ENCODE assay signal across 28 mouse cellular contexts in genomic region chr3:96800254-96800653, GRCm38 (mm10). TPM values are rescaled to one million over a fixed set of nuclear protein-coding genes. Genes with fewer than 3 reads are reported as not detected.
DNase-seq lines count a peak whose midpoint lies in the region; ATAC-seq and TF ChIP-seq lines count a peak whose summit lies in the region.
"Had no signal": no experiment of that assay in that cellular context is flagged by ENCODE, and none has a peak within 500 bp of the region (broad histone marks: within the 10 kb centered on the region; RNA-seq: fewer than 3 reads in every experiment).

No protein-coding gene starts in this region.

- no peak overlapping the region for H3K4me2 ChIP-seq in intestine, embryonic 15.5 days (replicated peaks)
- no peak overlapping the region for H3K4me2 ChIP-seq in intestine, embryonic 16.5 days (ENCODE audit: low read depth, low read length)
- H3K4me2 ChIP-seq in liver, embryonic 11.5 days: no peak overlapping the region
- H3K4me2 ChIP-seq in liver, postnatal 0 days (ENCODE audit: low read depth, low read length): no peak overlapping the region
- H3K4me2 ChIP-seq: forebrain, embryonic 13.5 days; heart, embryonic 11.5 days; hindbrain, embryonic 13.5 days had no signal

- peak; percentile 29 for DNase-seq in liver, embryonic 11.5 days (ENCODE audit: low spot score)
- peak; percentile 31 for DNase-seq in liver, postnatal 0 days
- DNase-seq in kidney, postnatal 4 days: no peak
- no peak for DNase-seq in thymus, adult 18-20 months
- DNase-seq: adrenal gland, adult 2 months; adrenal gland, postnatal 14 days; cerebellum, adult 11-12 months; cerebellum, adult 8-10 months; cerebellum, postnatal 14 days; forebrain, postnatal 0 days; gastrocnemius, adult 2 months; gastrocnemius, postnatal 14 days; heart, adult 18-20 months; heart, postnatal 36 days had no signal

- no peaks in the 10 kb centered on the region for H3K4me1 ChIP-seq in intestine, embryonic 15.5 days (replicated peaks)
- H3K4me1 ChIP-seq in intestine, embryonic 16.5 days (ENCODE audit: control insufficient read depth, insufficient read depth, low read length): no peaks in the 10 kb centered on the region
- H3K4me1 ChIP-seq in liver, embryonic 11.5 days (replicated peaks; ENCODE audit: control insufficient read depth, insufficient read depth, low read length): 0 out of 2 replicates have a peak, but pooled peaks cover 3% of the 10 kb centered on the region
- no peaks in the 10 kb centered on the region for H3K4me1 ChIP-seq in liver, postnatal 0 days (ENCODE audit: insufficient read depth)
- H3K4me1 ChIP-seq: forebrain, embryonic 10.5 days; forebrain, embryonic 13.5 days; hindbrain, embryonic 10.5 days; hindbrain, embryonic 13.5 days had no signal

- no peak overlapping the region for H3K9ac ChIP-seq in intestine, embryonic 15.5 days
- H3K9ac ChIP-seq in intestine, embryonic 16.5 days (ENCODE audit: low read depth, low read length): no peak overlapping the region
- no peak overlapping the region for H3K9ac ChIP-seq in liver, embryonic 11.5 days (ENCODE audit: low read depth, low read length)
- H3K9ac ChIP-seq in liver, postnatal 0 days (replicated peaks): no peak overlapping the region
- H3K9ac ChIP-seq: forebrain, embryonic 13.5 days; forebrain, postnatal 0 days; hindbrain, embryonic 13.5 days had no signal

- 58% methylated on average over 11 of the region's 11 CpGs for WGBS in intestine, embryonic 15.5 days
- 60% methylated on average over 11 of the region's 11 CpGs for WGBS in intestine, embryonic 16.5 days
- 79% methylated on average over 11 of the region's 11 CpGs for WGBS in liver, embryonic 11.5 days
- 63% methylated on average over 11 of the region's 11 CpGs for WGBS in liver, postnatal 0 days (ENCODE audit: insufficient replicate concordance)

- TF ChIP-seq EP300 in liver, postnatal 0 days (IDR thresholded peaks at IDR 0.05; ENCODE audit: low read depth): no peak

- no peak overlapping the region for H3K27ac ChIP-seq in intestine, embryonic 15.5 days
- no peak overlapping the region for H3K27ac ChIP-seq in intestine, embryonic 16.5 days (ENCODE audit: low read length)
- no peak overlapping the region for H3K27ac ChIP-seq in liver, embryonic 11.5 days (ENCODE audit: low read depth, low read length)
- H3K27ac ChIP-seq in liver, postnatal 0 days (ENCODE audit: low read depth): 0 out of 2 replicates have a peak overlapping the region, but pooled peaks have one; percentile 16
- H3K27ac ChIP-seq: forebrain, embryonic 10.5 days; forebrain, embryonic 13.5 days; gastrocnemius, adult 2 months; hindbrain, embryonic 10.5 days; hindbrain, embryonic 13.5 days had no signal

- H3K27me3 ChIP-seq in intestine, embryonic 15.5 days (replicated peaks): no peaks in the 10 kb centered on the region
- H3K27me3 ChIP-seq in intestine, embryonic 16.5 days (replicated peaks; ENCODE audit: control insufficient read depth, insufficient read depth, low read length): no peaks in the 10 kb centered on the region
- H3K27me3 ChIP-seq in liver, embryonic 11.5 days (replicated peaks; ENCODE audit: control insufficient read depth, insufficient read depth, low read length): no peaks in the 10 kb centered on the region
- no peaks in the 10 kb centered on the region for H3K27me3 ChIP-seq in liver, postnatal 0 days (ENCODE audit: insufficient read depth, low read length)
- H3K27me3 ChIP-seq: forebrain, embryonic 13.5 days; hindbrain, embryonic 13.5 days had no signal

- peak; percentile 59 for ATAC-seq in intestine, embryonic 15.5 days
- peak; percentile 78 for ATAC-seq in intestine, embryonic 16.5 days
- no peak for ATAC-seq in liver, embryonic 11.5 days (replicated peaks; ENCODE audit: low FRiP score)
- ATAC-seq in liver, postnatal 0 days: peak; percentile 82
- ATAC-seq: CD4-positive, CD25-positive, alpha-beta regulatory T cell, adult 4 months; forebrain, embryonic 13.5 days; forebrain, postnatal 0 days; hindbrain, embryonic 16.5 days had no signal

- no peak for TF ChIP-seq CTCF in liver, postnatal 0 days (IDR thresholded peaks at IDR 0.05; ENCODE audit: low read depth)

- no peaks in the 10 kb centered on the region; the same call in 1 of the 2 replicates for H3K36me3 ChIP-seq in intestine, embryonic 15.5 days
- H3K36me3 ChIP-seq in intestine, embryonic 16.5 days (ENCODE audit: control insufficient read depth, insufficient read depth, low read length): no peaks in the 10 kb centered on the region
- peaks cover 2% of the 10 kb centered on the region; the same call in 1 of the 2 replicates for H3K36me3 ChIP-seq in liver, embryonic 11.5 days (ENCODE audit: control insufficient read depth, insufficient read depth, low read length)
- H3K36me3 ChIP-seq in liver, postnatal 0 days (replicated peaks; ENCODE audit: insufficient read depth, low read length): no peaks in the 10 kb centered on the region

- H3K4me3 ChIP-seq in intestine, embryonic 15.5 days (replicated peaks): no peak overlapping the region
- H3K4me3 ChIP-seq in intestine, embryonic 16.5 days (ENCODE audit: low read length): no peak overlapping the region
- no peak overlapping the region for H3K4me3 ChIP-seq in liver, embryonic 11.5 days (ENCODE audit: low read depth, low read length)
- H3K4me3 ChIP-seq in liver, postnatal 0 days (ENCODE audit: low read depth, low read length): no peak overlapping the region
- H3K4me3 ChIP-seq: forebrain, embryonic 10.5 days; forebrain, embryonic 13.5 days; gastrocnemius, adult 2 months; hindbrain, embryonic 10.5 days; hindbrain, embryonic 13.5 days had no signal

- H3K9me3 ChIP-seq in intestine, embryonic 15.5 days: no peaks in the 10 kb centered on the region
- H3K9me3 ChIP-seq in intestine, embryonic 16.5 days (ENCODE audit: control insufficient read depth, low read length): no peaks in the 10 kb centered on the region
- H3K9me3 ChIP-seq in liver, embryonic 11.5 days (ENCODE audit: control insufficient read depth, low read length): no peaks in the 10 kb centered on the region; the same call in 1 of the 2 replicates
- no peaks in the 10 kb centered on the region for H3K9me3 ChIP-seq in liver, postnatal 0 days (ENCODE audit: low read length)
- H3K9me3 ChIP-seq: forebrain, embryonic 13.5 days; hindbrain, embryonic 10.5 days; hindbrain, embryonic 13.5 days had no signal

RNA-seq across cellular contexts. Expression of gene Pdzk1, which starts 28.8 kb away (rescaled TPM):
- 16.0 and 19.9 TPM in 2 replicates for polyA plus RNA-seq in intestine, embryonic 15.5 days (2015; fragmentation: Nextera tagmentation; extraction: Ambion mirVana)
- 45.2 and 67.0 TPM in 2 replicates for polyA plus RNA-seq in intestine, embryonic 16.5 days (2015; fragmentation: Nextera tagmentation; extraction: Ambion mirVana)
- polyA plus RNA-seq in liver, embryonic 11.5 days (2014; fragmentation: Nextera tagmentation; extraction: Ambion mirVana): 5.4 and 6.0 TPM in 2 replicates
- polyA plus RNA-seq in liver, postnatal 0 days (2015; fragmentation: Nextera tagmentation; extraction: Ambion mirVana): 49.4 and 57.7 TPM in 2 replicates
- polyA plus RNA-seq: adrenal gland, adult 2 months; C2C12; embryonic facial prominence, embryonic 11.5 days; embryonic facial prominence, embryonic 14.5 days; forebrain, embryonic 10.5 days; forebrain, embryonic 13.5 days; heart, embryonic 14.5 days; hindbrain, embryonic 13.5 days had no signal

RNA-seq across cellular contexts. Expression of gene Cd160, which starts 28.9 kb away (rescaled TPM):
- 1.1 and 1.4 TPM in 2 replicates for polyA plus RNA-seq in intestine, embryonic 15.5 days (2015; fragmentation: Nextera tagmentation; extraction: Ambion mirVana)
- polyA plus RNA-seq in intestine, embryonic 16.5 days (2015; fragmentation: Nextera tagmentation; extraction: Ambion mirVana): 1.4 and 1.6 TPM in 2 replicates
- 0.12 and 0.19 TPM in 2 replicates for polyA plus RNA-seq in liver, embryonic 11.5 days (2014; fragmentation: Nextera tagmentation; extraction: Ambion mirVana)
- polyA plus RNA-seq in liver, postnatal 0 days (2015; fragmentation: Nextera tagmentation; extraction: Ambion mirVana): 0.78 and 0.89 TPM in 2 replicates
- polyA plus RNA-seq: embryonic facial prominence, embryonic 11.5 days; heart, embryonic 14.5 days; heart, postnatal 0 days had no signal

Comparison
In these comparisons a context has a peak if more than half of its experiments do, and no peak if none do; other contexts are left out.
1. DNase-seq: peak in liver, embryonic 11.5 days (single experiment) and liver, postnatal 0 days (single experiment); none in kidney, postnatal 4 days (0 of 2) and thymus, adult 18-20 months (0 of 2).